Mouse (Mus musculus) heart, postnatal 0 days (tissue): ENCODE results near the gene Plrg1.

Source experiments
- CTCF ChIP-seq: IDR thresholded peaks from 2 replicates; pipeline ENCODE4 v1.5.1; 2016; ENCODE audit warnings: antibody characterized with exemption, control low read depth, low read depth
- EP300 ChIP-seq: IDR thresholded peaks from 2 replicates; pipeline ENCODE4 v1.6.1; 2016; ENCODE audit warnings: antibody characterized with exemption, low read depth

DNA sequence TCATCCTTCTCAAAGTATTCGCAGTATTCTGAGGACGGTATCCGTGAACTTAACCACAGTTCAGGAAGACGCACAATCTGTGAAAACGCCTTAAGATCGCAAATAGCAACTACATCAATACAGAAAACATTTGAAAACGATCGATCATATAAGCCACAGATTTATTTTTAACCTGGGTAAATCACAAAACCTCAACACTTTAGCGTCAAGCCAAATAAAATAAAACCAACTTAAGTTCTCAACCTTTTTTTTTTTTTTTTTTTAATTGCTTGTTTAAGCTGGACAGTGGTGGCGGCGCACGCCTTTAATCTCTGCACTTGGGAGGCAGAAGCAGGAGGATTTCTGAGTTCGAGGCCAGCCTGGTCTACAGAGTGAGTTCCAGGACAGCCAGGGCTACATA is 563 bp upstream of the Plrg1 start:
- no peak for TF ChIP-seq CTCF
- no peak for TF ChIP-seq EP300
